Mouse (Mus musculus): ENCODE measurements around the gene Sec11a.

DNA sequence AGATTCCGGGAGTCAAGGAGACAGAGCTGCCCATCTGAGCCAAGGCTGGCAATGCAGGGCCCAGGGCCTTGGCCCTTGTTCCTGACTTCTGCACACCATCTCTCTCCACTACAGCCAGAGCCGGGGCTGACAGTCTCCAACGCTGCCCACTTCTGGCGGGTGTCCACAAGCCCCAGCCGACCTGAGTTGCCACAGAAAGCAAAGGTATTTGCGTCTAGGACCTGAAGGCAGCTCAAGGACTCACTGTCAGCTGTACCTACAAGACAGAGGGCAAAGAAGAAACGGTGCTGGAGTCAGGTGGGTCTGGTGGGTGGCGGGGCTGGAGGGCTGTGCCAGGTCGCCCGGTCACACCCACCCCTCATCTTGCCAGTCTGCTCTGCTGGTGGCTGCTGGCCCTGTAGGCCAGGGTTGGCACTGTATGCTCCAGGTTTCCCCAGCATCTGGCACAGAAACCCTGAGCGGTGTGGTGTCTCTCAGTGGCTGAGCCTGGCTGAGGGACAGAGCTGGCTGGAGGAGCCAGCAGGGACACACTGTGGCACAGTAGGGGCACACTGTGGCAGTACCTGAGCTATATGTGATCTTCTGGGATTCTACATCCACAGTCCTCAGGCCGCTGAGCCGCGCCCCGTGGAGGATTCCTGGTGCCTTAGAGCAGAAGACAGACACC, 54.4 kb downstream of the Sec11a start:
- TF ChIP-seq POLR2A (IDR thresholded peaks at IDR 0.05; ENCODE audit: insufficient read depth, low read depth, low read length) (no peak), CTCF (IDR thresholded peaks at IDR 0.05) (no peak), EP300 (IDR thresholded peaks at IDR 0.05; ENCODE audit: insufficient read depth, low read depth, low read length) (no peak)

Measured in heart, adult 2 months (tissue).